Mouse (Mus musculus) cerebellum, postnatal 25 days (tissue): ENCODE measurements around the gene Tesmin.

Experiments used
- DNase-seq, 2 experiments: peaks; one replicate each; pipeline ENCODE4 v3.0.0; 2021; ENCODE audit warnings: mixed read lengths in 2 of 2

Gene Tesmin

GRCm38 (mm10) chr19:3400057-3400456 is 11.4 kb downstream of the Tesmin start:
- DNase-seq: no peak

- no peak for DNase-seq
These were observed 12.8 kb downstream of the Tesmin start for GRCm38 (mm10) chr19:3401504-3401903.

GRCm38 (mm10) chr19:3401943-3402342 is 13.3 kb downstream of the Tesmin start:
- no peak for DNase-seq

- DNase-seq: no peak
These were observed 13.7 kb downstream of the Tesmin start for GRCm38 (mm10) chr19:3402390-3402789.

GRCm38 (mm10) chr19:3404030-3404429 is 15.4 kb downstream of the Tesmin start:
- no peak for DNase-seq

- no peak for DNase-seq
These were observed 17.0 kb downstream of the Tesmin start for GRCm38 (mm10) chr19:3405531-3406281.

- peak; percentile 8 to 19 for DNase-seq
These were observed 25.6 kb downstream of the Tesmin start, which contains the start of gene Gal for GRCm38 (mm10) chr19:3414268-3414733. Gal (minus strand) TSS chr19:3414544.

- no peak for DNase-seq
These were observed 30.6 kb downstream of the Tesmin start for GRCm38 (mm10) chr19:3419251-3419650.

- no peak for DNase-seq
These were observed 33.8 kb downstream of the Tesmin start for GRCm38 (mm10) chr19:3422488-3422887.

GRCm38 (mm10) chr19:3422981-3423380 is 34.3 kb downstream of the Tesmin start:
- no peak for DNase-seq

GRCm38 (mm10) chr19:3424214-3424613 is 35.6 kb downstream of the Tesmin start:
- DNase-seq: no peak

- peak; percentile 53 to 56 for DNase-seq
These were observed 39.6 kb downstream of the Tesmin start for GRCm38 (mm10) chr19:3428057-3428830.

- no peak for DNase-seq
These were observed 40.6 kb downstream of the Tesmin start for GRCm38 (mm10) chr19:3429156-3429816.

- DNase-seq: no peak
These were observed 42.4 kb downstream of the Tesmin start for GRCm38 (mm10) chr19:3431066-3431465.

- no peak for DNase-seq
These were observed 43.3 kb downstream of the Tesmin start for GRCm38 (mm10) chr19:3431969-3432368.

GRCm38 (mm10) chr19:3434124-3434523 is 45.5 kb downstream of the Tesmin start:
- DNase-seq: no peak

- no peak for DNase-seq
These were observed 46.0 kb downstream of the Tesmin start for GRCm38 (mm10) chr19:3434641-3435040.

GRCm38 (mm10) chr19:3435824-3436223 is 47.2 kb downstream of the Tesmin start:
- DNase-seq: no peak

- peak in 1 of 2 experiments; percentile 34 for DNase-seq
These were observed 48.2 kb downstream of the Tesmin start for GRCm38 (mm10) chr19:3436840-3437239.

- no peak for DNase-seq
These were observed 49.3 kb downstream of the Tesmin start for GRCm38 (mm10) chr19:3437980-3438379.

GRCm38 (mm10) chr19:3440667-3441066 is 52.0 kb downstream of the Tesmin start:
- DNase-seq: no peak

GRCm38 (mm10) chr19:3441092-3441491 is 52.4 kb downstream of the Tesmin start:
- DNase-seq: no peak

GRCm38 (mm10) chr19:3447348-3447747 is 58.7 kb downstream of the Tesmin start:
- no peak for DNase-seq
